Mouse (Mus musculus) CH12.LX (cell line): ENCODE data around the gene Mtmr1. TPM values are rescaled to one million over a fixed set of nuclear protein-coding genes. Genes with fewer than 3 reads are reported as not detected.

Experiments
- DNase-seq: peaks from one replicate; pipeline ENCODE4 v3.0.0-alpha.2; 2013; ENCODE audit errors: extremely low read depth
- H3K27ac ChIP-seq: 2 replicates; pipeline ENCODE4 v1.5.1; 2012; ENCODE audit warnings: low read depth, mild to moderate bottlenecking, control low read depth, moderate library complexity; ENCODE audit not compliant: insufficient read depth
- H3K27me3 ChIP-seq: replicated peaks from 2 replicates; pipeline ENCODE3; 2012; ENCODE audit warnings: inconsistent platforms
- H3K36me3 ChIP-seq, 2 experiments: replicated peaks in 1 of 2; 2 replicates each; pipeline versions ENCODE3 to v1.6.1; 2012; ENCODE audit warnings: inconsistent platforms in 1 of 2, low read length in 1 of 2, mild to moderate bottlenecking in 1 of 2, mixed read lengths in 1 of 2, moderate library complexity in 1 of 2; ENCODE audit not compliant: control insufficient read depth in 1 of 2, insufficient read depth in 1 of 2
- H3K4me1 ChIP-seq, 2 experiments: 2 replicates each; pipeline ENCODE4 v1.6.1; 2012; ENCODE audit warnings: inconsistent platforms in 1 of 2, moderate library complexity in 1 of 2; ENCODE audit not compliant: insufficient read depth in 2 of 2, control insufficient read depth in 1 of 2
- H3K4me2 ChIP-seq: 2 replicates; pipeline ENCODE4 v1.6.1; 2012; ENCODE audit warnings: low read depth, mild to moderate bottlenecking, control low read depth; ENCODE audit not compliant: poor library complexity, insufficient read depth, severe bottlenecking
- H3K4me3 ChIP-seq, 3 experiments: fragments of 150-350 bp in 1 of 3; sonication (generic) in 1 of 3; replicated peaks in 1 of 3; 2 replicates each; pipeline versions ENCODE3 to v1.5.1; 2011 to 2012; ENCODE audit warnings: low read depth in 2 of 3, low read length in 2 of 3, mild to moderate bottlenecking in 2 of 3, moderate library complexity in 2 of 3, control low read depth in 1 of 3, improper control_type of control experiment in 1 of 3, inconsistent platforms in 1 of 3, mixed read lengths in 1 of 3; ENCODE audit not compliant: poor library complexity in 1 of 3
- H3K79me2 ChIP-seq: replicated peaks from 2 replicates; pipeline ENCODE4 v1.6.1; 2012; ENCODE audit warnings: mild to moderate bottlenecking, moderate library complexity; ENCODE audit not compliant: control insufficient read depth, poor library complexity, insufficient read depth, severe bottlenecking; ENCODE audit errors: extremely low read depth
- H3K9ac ChIP-seq: 2 replicates; pipeline ENCODE4 v1.6.1; 2012; ENCODE audit warnings: low read depth, mild to moderate bottlenecking, control low read depth, moderate library complexity; ENCODE audit not compliant: insufficient read depth
- H3K9me3 ChIP-seq: replicated peaks from 2 replicates; pipeline ENCODE3; 2012; ENCODE audit warnings: low read length, inconsistent platforms, mixed read lengths
- BHLHE40 ChIP-seq: IDR thresholded peaks from 2 replicates; pipeline ENCODE4 v1.6.1; 2011; ENCODE audit warnings: mild to moderate bottlenecking, low read depth, low read length, improper control_type of control experiment
- CHD1 ChIP-seq: IDR thresholded peaks from 2 replicates; pipeline ENCODE4 v1.6.1; 2012; ENCODE audit warnings: low read depth, low read length, improper control_type of control experiment, inconsistent platforms
- CHD2 ChIP-seq: IDR thresholded peaks from 2 replicates; pipeline ENCODE4 v1.6.1; 2011; ENCODE audit warnings: low read length, improper control_type of control experiment
- CTCF ChIP-seq, 2 experiments: IDR thresholded peaks in 1 of 2; conservative IDR thresholded peaks in 1 of 2; 2 replicates each; pipeline ENCODE4 v1.5.1; 2011 to 2012; ENCODE audit warnings: low read depth in 2 of 2, low read length in 2 of 2, improper control_type of control experiment in 1 of 2, inconsistent platforms in 1 of 2, mild to moderate bottlenecking in 1 of 2, moderate library complexity in 1 of 2
- ELF1 ChIP-seq: IDR thresholded peaks from 2 replicates; pipeline ENCODE4 v1.6.1; 2014; ENCODE audit warnings: low read depth, mild to moderate bottlenecking, inconsistent platforms, low read length, improper control_type of control experiment
- EP300 ChIP-seq: IDR thresholded peaks from 2 replicates; pipeline ENCODE4 v1.6.1; 2011; ENCODE audit warnings: low read length, improper control_type of control experiment
- GABPA ChIP-seq: IDR thresholded peaks from 2 replicates; pipeline ENCODE4 v1.6.1; 2012; ENCODE audit warnings: low read depth, low read length, improper control_type of control experiment, inconsistent platforms; ENCODE audit not compliant: insufficient replicate concordance
- HCFC1 ChIP-seq: IDR thresholded peaks from 2 replicates; pipeline ENCODE4 v1.6.1; 2012; ENCODE audit warnings: low read depth, mild to moderate bottlenecking, inconsistent platforms, low read length, improper control_type of control experiment
- IRF4 ChIP-seq: IDR thresholded peaks from 2 replicates; pipeline ENCODE4 v1.6.1; 2014; ENCODE audit warnings: low read depth, mild to moderate bottlenecking, inconsistent platforms, low read length, improper control_type of control experiment
- JUND ChIP-seq: conservative IDR thresholded peaks from 2 replicates; pipeline ENCODE4 v1.6.1; 2011; ENCODE audit warnings: low read depth, low read length, improper control_type of control experiment
- KAT2A ChIP-seq: IDR thresholded peaks from 2 replicates; pipeline ENCODE4 v1.6.1; 2012; ENCODE audit warnings: low read length, improper control_type of control experiment, inconsistent platforms; ENCODE audit not compliant: insufficient replicate concordance
- MAFK ChIP-seq: IDR thresholded peaks from 2 replicates; pipeline ENCODE4 v1.6.1; 2011; ENCODE audit warnings: low read length, improper control_type of control experiment; ENCODE audit not compliant: insufficient replicate concordance
- MXI1 ChIP-seq: IDR thresholded peaks from 2 replicates; pipeline ENCODE4 v1.6.1; 2011; ENCODE audit warnings: mild to moderate bottlenecking, low read depth, low read length, improper control_type of control experiment
- MYC ChIP-seq: IDR thresholded peaks from 2 replicates; pipeline ENCODE4 v1.6.1; 2011; ENCODE audit warnings: low read depth, mild to moderate bottlenecking, improper control_type of control experiment, low read length
- NELFE ChIP-seq: IDR thresholded peaks from 2 replicates; pipeline ENCODE4 v1.6.1; 2011; ENCODE audit warnings: low read depth, low read length, improper control_type of control experiment
- NRF1 ChIP-seq: IDR thresholded peaks from 2 replicates; pipeline ENCODE4 v1.6.1; 2014; ENCODE audit warnings: low read depth, mild to moderate bottlenecking, inconsistent platforms, low read length, improper control_type of control experiment, moderate library complexity
- RAD21 ChIP-seq: IDR thresholded peaks from 2 replicates; pipeline ENCODE4 v1.6.1; 2011; ENCODE audit warnings: low read depth, mild to moderate bottlenecking, low read length, improper control_type of control experiment, moderate library complexity
- SIN3A ChIP-seq: IDR thresholded peaks from 2 replicates; pipeline ENCODE4 v1.6.1; 2012; ENCODE audit warnings: low read length, improper control_type of control experiment, inconsistent platforms
- TCF12 ChIP-seq: IDR thresholded peaks from 2 replicates; pipeline ENCODE4 v1.6.1; 2014; ENCODE audit warnings: low read depth, mild to moderate bottlenecking, inconsistent platforms, low read length, improper control_type of control experiment
- UBTF ChIP-seq: IDR thresholded peaks from 2 replicates; pipeline ENCODE4 v1.6.1; 2012; ENCODE audit warnings: low read depth, mild to moderate bottlenecking, inconsistent platforms, low read length, improper control_type of control experiment, moderate library complexity
- USF2 ChIP-seq: conservative IDR thresholded peaks from 2 replicates; pipeline ENCODE4 v1.6.1; 2011; ENCODE audit warnings: low read depth, low read length, improper control_type of control experiment
- ZC3H11A ChIP-seq: IDR thresholded peaks from 2 replicates; pipeline ENCODE4 v1.6.1; 2012; ENCODE audit warnings: low read depth, mild to moderate bottlenecking, inconsistent platforms, low read length, improper control_type of control experiment
- ZKSCAN1 ChIP-seq: IDR thresholded peaks from 2 replicates; pipeline ENCODE4 v1.6.1; 2012; ENCODE audit warnings: low read depth, inconsistent platforms, low read length, improper control_type of control experiment, borderline replicate concordance
- ZNF384 ChIP-seq: IDR thresholded peaks from 2 replicates; pipeline ENCODE4 v1.6.1; 2012; ENCODE audit warnings: low read depth, low read length, improper control_type of control experiment, inconsistent platforms
- dilution Hi-C: fragments of 300-500 bp; cut with MboI; formaldehyde crosslinking; loops from 2 replicates; pipeline ENCODE4 v1.14.3; 2020; ENCODE audit warnings: low sequenced_read_pairs; ENCODE audit not compliant: extremely low pct_unique_long_range_greater_than_20kb, extremely low pct_ligation_motif_present
- in situ Hi-C: fragments of 300-500 bp; cut with MboI; formaldehyde crosslinking; loops from 3 replicates; pipeline ENCODE4 v1.14.3; 2019; ENCODE audit warnings: low sequenced_read_pairs, low pct_ligation_motif_present, low pct_unique_long_range_greater_than_20kb, mixed read lengths
- polyA plus RNA-seq: library from polyadenylated mRNA; unstranded; fragments of >175 nt; gene quantifications from 2 replicates; pipeline ENCODE4 v1.2.1, GENCODE M21; 2012; ENCODE audit warnings: low read depth; ENCODE audit not compliant: insufficient read length
- total RNA-seq, 2 experiments: library from RNA; depleted of rRNA; stranded (reverse); fragments of 300-350 nt in 1 of 2; fragments of >200 nt in 1 of 2; gene quantifications; 2 replicates each; pipeline ENCODE4 v1.2.3; 2012 to 2014

Gene Mtmr1
- total and polyA plus RNA-seq, 3 experiments, result 15.3 to 35.3 (median 17.5) TPM

GRCm38 (mm10) chrX:71376781-71377180 is 12.2 kb downstream of the Mtmr1 start:
- dilution Hi-C loops, result no loop called here
- Histone ChIP-seq H3K27ac (no peak overlapping the region), H3K79me2 (no peaks in the 10 kb centered on the region), H3K4me3 (no peak overlapping the region), H3K27me3 (no peaks in the 10 kb centered on the region), H3K9ac (no peak overlapping the region), H3K4me2 (no peak overlapping the region), H3K9me3 (no peaks in the 10 kb centered on the region)
- DNase-seq, result no peak
- TF ChIP-seq MAFK (no peak), MXI1 (no peak), MYC (no peak), USF2 (no peak), ELF1 (no peak), CHD2 (no peak), EP300 (no peak), KAT2A (no peak), ZNF384 (no peak), IRF4 (no peak), ZC3H11A (no peak)
- TF ChIP-seq, all 38 proteins: peak for 0
- no peaks in the 10 kb centered on the region for H3K4me1 ChIP-seq
- peaks cover 3 to 18% of the 10 kb centered on the region in 2 experiments for H3K36me3 ChIP-seq
- in situ Hi-C loops, result no loop called here

GRCm38 (mm10) chrX:71378435-71378834 is 13.9 kb downstream of the Mtmr1 start:
- Histone ChIP-seq H3K36me3 (peaks cover 3 to 18% of the 10 kb centered on the region in 2 experiments), H3K4me3 (no peak overlapping the region), H3K79me2 (no peaks in the 10 kb centered on the region), H3K9ac (no peak overlapping the region), H3K27ac (no peak overlapping the region), H3K9me3 (no peaks in the 10 kb centered on the region), H3K4me1 (no peaks in the 10 kb centered on the region), H3K4me2 (no peak overlapping the region), H3K27me3 (no peaks in the 10 kb centered on the region)
- DNase-seq, result no peak
- in situ Hi-C loops, result no loop called here
- TF ChIP-seq GABPA (no peak), TCF12 (no peak), ZKSCAN1 (no peak), CHD2 (no peak), MXI1 (no peak), SIN3A (no peak), MYC (no peak), EP300 (no peak), NELFE (no peak), IRF4 (no peak), CTCF (conservative IDR thresholded peaks at IDR 0.05 in 1 of 2, IDR thresholded peaks at IDR 0.05 in 1 of 2; ENCODE audit: low read depth in 2 of 2, low read length in 2 of 2) (no peak), ZNF384 (no peak), HCFC1 (no peak), NRF1 (no peak), JUND (no peak), UBTF (no peak), USF2 (no peak), CHD1 (no peak), BHLHE40 (no peak), RAD21 (no peak)
- dilution Hi-C loops, result no loop called here
